Comparison of ENCODE assay signal across 8 mouse cellular contexts in the genomic region with DNA sequence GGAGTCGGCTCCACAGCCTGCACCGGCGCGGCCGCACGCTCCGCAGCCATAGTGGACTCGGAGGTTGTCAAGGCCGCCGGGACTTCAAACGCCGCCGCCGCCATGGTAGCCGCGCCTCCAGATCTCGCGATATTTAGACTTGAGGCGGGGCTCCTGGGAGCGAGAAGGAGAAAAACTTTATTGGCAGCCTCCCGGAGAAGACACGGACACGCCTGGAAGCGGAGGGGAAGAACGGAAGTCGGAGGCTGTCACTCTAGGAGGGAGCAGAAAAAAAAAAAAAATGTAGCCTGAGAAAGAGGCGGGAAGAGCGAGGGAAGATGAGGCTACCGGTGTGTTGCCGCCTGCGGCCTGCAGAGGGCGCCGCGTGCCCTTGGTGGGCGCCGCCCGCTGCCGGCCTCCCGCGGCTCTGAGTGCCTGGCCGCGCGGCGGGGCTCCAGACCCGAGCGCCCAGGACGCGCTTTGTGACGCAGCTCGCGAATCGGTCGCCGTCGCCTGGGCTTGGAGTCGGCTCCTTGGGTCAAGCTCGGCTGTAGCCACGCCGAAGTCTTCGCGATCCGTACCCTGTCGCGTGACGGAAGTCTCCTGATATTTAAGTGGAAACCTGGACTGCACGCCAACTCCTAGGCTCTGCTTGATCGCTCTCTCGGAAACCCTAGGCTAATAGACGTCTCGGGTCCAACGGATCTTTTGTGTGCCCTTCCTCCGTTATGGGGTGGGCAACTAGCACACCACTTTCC. TPM values are rescaled to one million over a fixed set of nuclear protein-coding genes. Genes with fewer than 3 reads are reported as not detected.
DNase-seq lines count a peak whose midpoint lies in the region; ATAC-seq lines count a peak whose summit lies in the region.

A gene (minus strand): TSS at position 251 of the 737 bp plus-strand sequence.

- WGBS in lung, embryonic 16.5 days = under 1% methylated on average over 71 of the region's 72 CpGs

- H3K4me3 ChIP-seq in lung, embryonic 16.5 days (ENCODE audit: low read length) = peak within 1 kb of the TSS; percentile 97

- peaks cover 15% of the 10 kb centered on the region for H3K36me3 ChIP-seq in lung, embryonic 16.5 days (ENCODE audit: control insufficient read depth, insufficient read depth, low read length)

- no peaks in the 10 kb centered on the region for H3K9me3 ChIP-seq in lung, embryonic 16.5 days (ENCODE audit: control insufficient read depth, low read length)

- H3K9ac ChIP-seq in lung, embryonic 16.5 days (ENCODE audit: low read length) = peak within 1 kb of the TSS; percentile 97

- ATAC-seq in hematopoietic stem cell, adult 5-6 weeks (replicated peaks in 1 of 2; ENCODE audit: insufficient read depth in 1 of 2, low FRiP score in 2 of 2, low TSS enrichment in 1 of 2, low read depth in 1 of 2, poor library complexity in 2 of 2, severe bottlenecking in 2 of 2) = peak; percentile 93 to 97
- ATAC-seq in lung, embryonic 16.5 days (ENCODE audit: low read depth) = peak; percentile 98

- peak; percentile 98 for DNase-seq in MEL-GATA-1-ER (ENCODE audit: extremely low read depth, low read depth)
- DNase-seq in cerebellum, adult 8-10 months = peak; percentile 91
- DNase-seq in forelimb bud, embryonic 11.5 days (ENCODE audit: low read depth, low spot score) = peak; percentile 97
- peak; percentile 84 for DNase-seq in layer of hippocampus, adult 9-10 months (ENCODE audit: low spot score)
- DNase-seq in ovary, postnatal 10 days (ENCODE audit: low spot score) = peak; percentile 79
- DNase-seq in thymus, postnatal 10 days (ENCODE audit: low spot score in 2 of 2) = peak; percentile 94 to 95

- H3K27me3 ChIP-seq in lung, embryonic 16.5 days (ENCODE audit: control insufficient read depth, insufficient read depth, low read depth, low read length) = no peaks in the 10 kb centered on the region

- peak within 1 kb of the TSS; percentile 77 for H3K4me2 ChIP-seq in lung, embryonic 16.5 days (ENCODE audit: low read depth, low read length)

- H3K27ac ChIP-seq in lung, embryonic 16.5 days (ENCODE audit: low read length) = peak within 1 kb of the TSS; percentile 75

- peaks cover 7% of the 10 kb centered on the region for H3K4me1 ChIP-seq in lung, embryonic 16.5 days (replicated peaks; ENCODE audit: control insufficient read depth, insufficient read depth, low read length)

RNA-seq across cellular contexts. Expression of the gene that starts here (rescaled TPM):
- total RNA-seq in hematopoietic stem cell, adult 5-6 weeks (2017) = 41.8 and 51.4 TPM in 2 replicates
- polyA plus RNA-seq in lung, embryonic 16.5 days (2015; fragmentation: Nextera tagmentation; extraction: Ambion mirVana) = 36.5 and 37.0 TPM in 2 replicates

Comparison
In these comparisons a context has a peak if more than half of its experiments do, and no peak if none do; other contexts are left out.
1. Peak in every context shown above with its lines: DNase-seq, ATAC-seq, H3K4me3 ChIP-seq and H3K27ac ChIP-seq.